Mouse (Mus musculus): ENCODE measurements at regions not wholly inside any gene's neighbourhood (a gene's known extent, or its start where the extent isn't known, plus 50 kb on each side); places are given as distances from the start of the nearest gene placed in this dataset.

DNA sequence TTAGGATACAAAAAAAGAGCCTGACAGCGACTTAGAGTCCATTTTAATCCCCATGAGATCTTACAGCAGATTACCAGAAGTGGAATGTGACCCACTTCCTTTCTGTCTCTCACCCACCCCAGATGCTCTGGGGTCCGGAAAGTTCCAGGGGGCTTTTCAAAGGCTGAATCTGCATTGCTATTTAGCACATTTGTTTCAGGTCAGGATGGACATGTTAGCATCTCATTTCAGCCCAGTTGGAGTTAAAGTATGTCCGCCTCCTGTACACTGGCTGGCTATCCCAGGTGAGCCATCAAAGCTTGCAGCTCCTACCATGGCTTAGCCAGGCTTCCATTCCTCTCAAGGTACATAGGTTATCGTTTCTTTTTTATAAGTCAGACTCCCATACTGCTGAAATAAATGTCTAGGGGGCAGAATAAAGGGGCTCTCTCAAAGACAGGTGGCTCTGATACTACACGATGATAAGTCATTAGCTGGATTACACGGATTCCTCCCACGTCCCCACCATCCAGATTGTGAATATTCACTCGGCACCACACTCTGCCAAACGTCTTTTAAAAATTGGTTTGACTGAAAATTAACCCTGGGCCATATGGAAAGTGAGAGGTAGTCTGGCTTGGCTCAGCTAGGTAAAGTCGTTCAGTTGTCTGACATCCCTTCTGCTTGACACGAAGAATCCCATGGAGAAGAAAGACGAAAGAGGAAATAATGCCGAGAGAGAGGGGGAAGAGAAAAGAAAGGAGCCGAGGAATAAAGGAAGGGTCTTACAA lies 573.7 kb downstream of the Ebf1 start:
- Histone ChIP-seq H3K9me3 (ENCODE audit: control insufficient read depth, insufficient read depth, low read depth, low read length) (no peaks in the 10 kb centered on the region), H3K36me3 (ENCODE audit: control insufficient read depth, insufficient read depth, low read length, poor library complexity, severe bottlenecking) (no peaks in the 10 kb centered on the region), H3K4me1 (ENCODE audit: control insufficient read depth in 2 of 2, insufficient read depth in 2 of 2, low read length in 2 of 2, poor library complexity in 1 of 2) (no peaks in the 10 kb centered on the region), H3K9ac (ENCODE audit: insufficient read depth, low read depth, low read length, poor library complexity, severe bottlenecking) (no peak overlapping the region), H3K4me3 (ENCODE audit: insufficient read depth in 1 of 2, low read depth in 1 of 2, low read length in 2 of 2, poor library complexity in 1 of 2, severe bottlenecking in 1 of 2) (no peak overlapping the region), H3K27ac (ENCODE audit: insufficient read depth, low read depth, low read length, poor library complexity, severe bottlenecking) (no peak overlapping the region)
- no peak for TF ChIP-seq CHD2 (IDR thresholded peaks at IDR 0.05; ENCODE audit: low read depth, low read length)
- DNase-seq (ENCODE audit: low read depth, low spot score): no peak
- in situ Hi-C loops (cut with MboI; ENCODE audit: low sequenced_read_pairs in 2 of 2, unreplicated experiment in 2 of 2): no loop called here

DNA sequence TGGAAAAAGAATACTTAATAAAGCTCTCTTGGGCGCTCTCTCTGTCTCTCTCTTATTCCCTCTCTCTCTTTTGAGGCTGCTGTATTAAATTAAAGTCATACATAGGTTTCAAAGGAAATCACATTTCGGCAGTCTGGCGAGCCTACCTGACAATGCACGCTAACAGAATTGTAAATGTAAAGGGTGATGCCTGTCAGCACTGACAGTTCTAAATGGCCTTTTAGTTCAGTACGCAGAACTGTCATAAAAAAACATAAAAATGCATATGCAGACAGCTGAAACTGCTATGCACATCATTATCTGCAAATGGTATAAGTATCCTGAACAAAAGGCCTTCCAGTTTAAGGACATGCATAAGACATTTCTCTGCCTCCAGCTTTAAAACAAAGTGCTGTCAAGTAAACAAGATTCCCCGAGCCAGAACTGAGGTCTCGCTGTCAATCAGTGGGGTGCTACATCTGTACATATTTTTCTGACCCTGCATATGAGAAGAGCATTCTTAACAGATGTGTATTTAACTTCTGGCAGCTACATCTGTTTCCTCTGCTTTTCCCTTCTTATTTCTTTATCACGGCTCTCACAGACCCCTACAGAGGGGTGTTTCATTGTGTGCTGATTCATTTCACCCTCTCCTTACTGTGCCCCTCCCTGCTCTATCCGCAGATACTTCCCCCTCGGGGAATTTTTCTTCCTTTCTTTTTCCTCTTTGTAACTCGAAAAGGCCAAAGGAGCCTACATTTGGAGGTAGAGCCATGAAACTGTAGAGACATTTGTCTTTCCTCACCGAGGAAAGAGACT lies 574.5 kb downstream of the Ebf1 start:
- Histone ChIP-seq H3K27ac (ENCODE audit: insufficient read depth, low read depth, low read length, poor library complexity, severe bottlenecking) (no peak overlapping the region), H3K36me3 (ENCODE audit: control insufficient read depth, insufficient read depth, low read length, poor library complexity, severe bottlenecking) (no peaks in the 10 kb centered on the region), H3K9me3 (ENCODE audit: control insufficient read depth, insufficient read depth, low read depth, low read length) (no peaks in the 10 kb centered on the region), H3K4me3 (ENCODE audit: insufficient read depth in 1 of 2, low read depth in 1 of 2, low read length in 2 of 2, poor library complexity in 1 of 2, severe bottlenecking in 1 of 2) (no peak overlapping the region), H3K9ac (ENCODE audit: insufficient read depth, low read depth, low read length, poor library complexity, severe bottlenecking) (no peak overlapping the region), H3K4me1 (ENCODE audit: control insufficient read depth in 2 of 2, insufficient read depth in 2 of 2, low read length in 2 of 2, poor library complexity in 1 of 2) (no peaks in the 10 kb centered on the region)
- in situ Hi-C loops (cut with MboI; ENCODE audit: low sequenced_read_pairs in 2 of 2, unreplicated experiment in 2 of 2): no loop called here
- no peak for DNase-seq (ENCODE audit: low read depth, low spot score)
- TF ChIP-seq CHD2 (IDR thresholded peaks at IDR 0.05; ENCODE audit: low read depth, low read length) (no peak), ZC3H11A (IDR thresholded peaks at IDR 0.05; ENCODE audit: borderline replicate concordance, low read depth, low read length) (no peak), HCFC1 (IDR thresholded peaks at IDR 0.05; ENCODE audit: borderline replicate concordance, insufficient read depth, low read length) (no peak), MAFK (IDR thresholded peaks at IDR 0.05; ENCODE audit: insufficient read depth, low read depth, low read length) (no peak), ZNF384 (IDR thresholded peaks at IDR 0.05; ENCODE audit: low read depth, low read length) (no peak)

DNA sequence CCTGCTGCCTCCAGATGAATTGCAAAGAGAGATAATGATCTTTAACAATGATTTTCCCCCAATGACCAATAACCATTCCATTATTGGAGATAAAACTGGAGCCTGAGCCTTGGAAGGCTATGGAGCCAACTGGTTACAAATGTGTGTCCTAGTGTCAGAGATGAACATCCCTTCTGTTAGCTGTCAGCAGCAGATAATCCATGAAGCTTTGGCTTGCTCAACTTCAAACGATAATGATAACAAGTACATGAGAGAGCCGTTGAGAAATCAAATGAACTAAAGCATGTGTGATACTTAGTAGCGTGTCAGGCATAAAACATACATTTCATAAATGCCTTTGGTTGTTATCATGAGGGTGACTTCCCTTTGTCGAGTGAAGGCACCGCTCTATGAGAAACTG lies 576.2 kb downstream of the Ebf1 start:
- Histone ChIP-seq H3K27ac (ENCODE audit: insufficient read depth, low read depth, low read length, poor library complexity, severe bottlenecking) (no peak overlapping the region), H3K9me3 (ENCODE audit: control insufficient read depth, insufficient read depth, low read depth, low read length) (no peaks in the 10 kb centered on the region), H3K4me1 (ENCODE audit: control insufficient read depth in 2 of 2, insufficient read depth in 2 of 2, low read length in 2 of 2, poor library complexity in 1 of 2) (no peaks in the 10 kb centered on the region), H3K9ac (ENCODE audit: insufficient read depth, low read depth, low read length, poor library complexity, severe bottlenecking) (no peak overlapping the region), H3K4me3 (ENCODE audit: insufficient read depth in 1 of 2, low read depth in 1 of 2, low read length in 2 of 2, poor library complexity in 1 of 2, severe bottlenecking in 1 of 2) (no peak overlapping the region), H3K36me3 (ENCODE audit: control insufficient read depth, insufficient read depth, low read length, poor library complexity, severe bottlenecking) (no peaks in the 10 kb centered on the region)
- no peak for TF ChIP-seq HCFC1 (IDR thresholded peaks at IDR 0.05; ENCODE audit: borderline replicate concordance, insufficient read depth, low read length)
- TF ChIP-seq ZNF384 (IDR thresholded peaks at IDR 0.05; ENCODE audit: low read depth, low read length): no peak
- TF ChIP-seq CHD2 (IDR thresholded peaks at IDR 0.05; ENCODE audit: low read depth, low read length): no peak
- no peak for TF ChIP-seq ZC3H11A (IDR thresholded peaks at IDR 0.05; ENCODE audit: borderline replicate concordance, low read depth, low read length)
- no peak for DNase-seq (ENCODE audit: low read depth, low spot score)
- in situ Hi-C loops (cut with MboI; ENCODE audit: low sequenced_read_pairs in 2 of 2, unreplicated experiment in 2 of 2): no loop called here

DNA sequence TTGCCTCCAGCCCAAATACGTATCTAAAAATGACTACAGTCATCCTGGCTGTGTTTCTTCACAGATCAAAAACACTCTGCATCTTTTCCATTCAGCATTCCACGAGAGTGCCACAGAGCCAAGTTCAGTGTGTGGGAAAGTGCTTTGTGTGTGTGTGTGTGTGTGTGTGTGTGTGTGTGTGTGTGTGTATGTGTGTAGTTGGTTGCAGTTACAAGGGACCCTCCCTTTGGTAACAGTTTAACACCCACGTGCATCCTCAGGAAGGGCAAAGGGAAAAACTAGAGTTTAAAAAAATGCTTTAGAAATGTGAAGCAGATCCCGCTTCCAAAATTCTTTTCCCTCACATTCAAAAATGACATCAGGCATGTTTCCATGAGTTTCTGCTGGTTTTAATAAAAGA lies 582.4 kb downstream of the Ebf1 start:
- Histone ChIP-seq H3K36me3 (ENCODE audit: control insufficient read depth, insufficient read depth, low read length, poor library complexity, severe bottlenecking) (no peaks in the 10 kb centered on the region), H3K4me3 (ENCODE audit: insufficient read depth in 1 of 2, low read depth in 1 of 2, low read length in 2 of 2, poor library complexity in 1 of 2, severe bottlenecking in 1 of 2) (no peak overlapping the region), H3K9ac (ENCODE audit: insufficient read depth, low read depth, low read length, poor library complexity, severe bottlenecking) (no peak overlapping the region), H3K27ac (ENCODE audit: insufficient read depth, low read depth, low read length, poor library complexity, severe bottlenecking) (no peak overlapping the region), H3K4me1 (ENCODE audit: control insufficient read depth in 2 of 2, insufficient read depth in 2 of 2, low read length in 2 of 2, poor library complexity in 1 of 2) (no peaks in the 10 kb centered on the region), H3K9me3 (ENCODE audit: control insufficient read depth, insufficient read depth, low read depth, low read length) (no peaks in the 10 kb centered on the region)
- DNase-seq (ENCODE audit: low read depth, low spot score): no peak
- TF ChIP-seq ZNF384 (IDR thresholded peaks at IDR 0.05; ENCODE audit: low read depth, low read length) (no peak), MAFK (IDR thresholded peaks at IDR 0.05; ENCODE audit: insufficient read depth, low read depth, low read length) (no peak), ZC3H11A (IDR thresholded peaks at IDR 0.05; ENCODE audit: borderline replicate concordance, low read depth, low read length) (no peak), CHD2 (IDR thresholded peaks at IDR 0.05; ENCODE audit: low read depth, low read length) (no peak), HCFC1 (IDR thresholded peaks at IDR 0.05; ENCODE audit: borderline replicate concordance, insufficient read depth, low read length) (no peak)
- in situ Hi-C loops (cut with MboI; ENCODE audit: low sequenced_read_pairs in 2 of 2, unreplicated experiment in 2 of 2): no loop called here
